Mouse (Mus musculus) heart, embryonic 16.5 days (tissue): ENCODE measurements at regions not wholly inside any gene's neighbourhood (a gene's known extent, or its start where the extent isn't known, plus 50 kb on each side); places are given as distances from the start of the nearest gene placed in this dataset.

ENCODE experiments used
- ATAC-seq: fragments of 200-750 bp; cut with Nextera tagmentation; replicated peaks from 2 replicates; pipeline ENCODE4 v1.8.0; 2017; ENCODE audit warnings: moderate number of reproducible peaks; ENCODE audit not compliant: insufficient read depth, low FRiP score; ENCODE audit errors: extremely low read depth
- H3K27ac ChIP-seq: fragments of 300-500 bp; sonication (generic); 2 replicates; pipeline ENCODE4 v1.5.1; 2014; ENCODE audit warnings: mild to moderate bottlenecking, low read length, control low read depth, moderate library complexity
- H3K27me3 ChIP-seq: fragments of 300-500 bp; sonication (generic); 2 replicates; pipeline ENCODE4 v1.6.1; 2014; ENCODE audit warnings: low read length, mixed read lengths; ENCODE audit not compliant: control insufficient read depth, insufficient read depth
- H3K36me3 ChIP-seq: fragments of 300-500 bp; sonication (generic); 2 replicates; pipeline ENCODE4 v1.6.1; 2014; ENCODE audit not compliant: control insufficient read depth, insufficient read depth
- H3K4me1 ChIP-seq: fragments of 300-500 bp; sonication (generic); 2 replicates; pipeline ENCODE4 v1.6.1; 2014; ENCODE audit warnings: low read length, mixed read lengths; ENCODE audit not compliant: control insufficient read depth, insufficient read depth
- H3K4me2 ChIP-seq: fragments of 300-500 bp; sonication (generic); 2 replicates; pipeline ENCODE4 v1.6.1; 2014; ENCODE audit warnings: low read depth, mild to moderate bottlenecking, control low read depth, low read length
- H3K4me3 ChIP-seq: fragments of 300-500 bp; sonication (generic); 2 replicates; pipeline ENCODE4 v1.5.1; 2014; ENCODE audit warnings: mild to moderate bottlenecking, control low read depth, low read length
- H3K9ac ChIP-seq: fragments of 300-500 bp; sonication (generic); 2 replicates; pipeline ENCODE4 v1.6.1; 2014; ENCODE audit warnings: low read length, control low read depth
- H3K9me3 ChIP-seq: fragments of 300-500 bp; sonication (generic); replicated peaks from 2 replicates; pipeline ENCODE4 v1.6.1; 2016; ENCODE audit warnings: low read length; ENCODE audit not compliant: control insufficient read depth
- WGBS: fragments of 180-500 bp; shearing (Covaris S2); extraction: QIAGEN DNeasy Blood & Tissue Kit; methylation state at CpG from one replicate; pipeline ENCODE4 v1.1.7; 2014; 5-methylcytosine and 5-hydroxymethylcytosine counted together

DNA sequence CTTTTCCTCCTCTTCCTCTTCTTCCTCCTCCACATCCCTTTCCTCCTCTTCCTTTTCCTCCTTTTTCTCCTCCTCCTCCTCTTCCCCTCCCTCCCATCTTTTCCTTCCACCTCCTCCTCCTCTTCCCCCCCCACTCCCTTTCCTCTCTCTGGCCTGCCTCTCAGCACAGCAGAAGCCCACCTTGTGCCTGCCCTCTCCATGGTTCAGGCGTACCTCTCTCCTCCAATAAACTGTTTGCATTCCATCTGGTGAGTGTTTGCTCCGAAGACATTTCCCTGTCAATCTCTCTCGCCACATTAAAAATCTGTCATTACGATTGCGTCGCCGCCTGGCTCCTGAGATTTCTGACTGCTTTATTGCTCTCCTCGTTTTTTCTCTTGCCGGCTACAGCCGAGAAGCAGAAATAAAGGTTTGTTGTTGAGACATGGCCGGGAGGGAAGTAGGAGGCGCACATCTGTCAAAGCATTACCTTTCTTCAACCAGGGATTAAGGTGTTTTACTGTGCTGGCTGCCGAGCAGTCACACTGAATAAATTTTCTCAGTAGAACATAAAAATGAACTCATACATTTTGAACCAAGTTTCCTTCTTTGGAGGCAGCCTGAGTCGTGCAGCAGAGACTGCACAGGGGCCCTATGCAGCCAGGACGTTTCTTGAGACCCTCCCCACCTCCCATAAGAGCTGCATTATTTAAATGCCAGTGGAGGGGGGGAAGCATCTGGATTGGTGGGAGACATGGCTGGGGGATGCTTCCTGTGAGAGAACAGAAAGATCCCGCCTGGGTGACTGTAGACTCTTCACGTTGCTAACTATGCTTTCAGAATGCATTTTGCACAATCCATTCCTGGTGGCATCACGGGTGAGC, 376.3 kb upstream of the 3110018I06Rik start:
- Histone ChIP-seq H3K36me3 (no peaks in the 10 kb centered on the region), H3K4me1 (no peaks in the 10 kb centered on the region), H3K4me3 (no peak overlapping the region), H3K9me3 (0 out of 2 replicates have a peak, but pooled peaks cover 3% of the 10 kb centered on the region), H3K27ac (no peak overlapping the region), H3K4me2 (no peak overlapping the region), H3K27me3 (no peaks in the 10 kb centered on the region), H3K9ac (no peak overlapping the region)
- no peak for ATAC-seq
- 47% methylated on average over 18 of the region's 18 CpGs for WGBS

DNA sequence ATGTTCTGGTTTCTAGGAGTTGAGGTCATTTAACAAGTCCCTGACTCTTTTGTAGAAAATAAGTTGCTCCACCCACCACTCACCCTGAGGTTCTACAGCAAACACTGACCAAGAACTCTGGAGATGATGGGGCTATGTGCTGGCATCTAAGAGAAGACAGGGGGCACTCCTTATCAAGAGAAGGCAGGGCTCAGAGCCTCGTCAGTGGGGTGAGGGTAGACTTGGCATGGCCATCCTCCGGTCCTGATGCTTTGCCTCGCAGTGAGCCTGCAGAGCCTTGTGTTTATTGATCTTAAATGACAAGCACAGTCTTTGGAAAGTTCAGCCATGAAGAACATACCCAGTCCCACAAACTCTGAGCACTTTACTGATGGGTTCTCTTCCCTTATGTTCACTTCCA, 370.1 kb upstream of the 3110018I06Rik start:
- Histone ChIP-seq H3K27ac (no peak overlapping the region; the same call in 1 of the 2 replicates), H3K4me2 (no peak overlapping the region), H3K27me3 (no peaks in the 10 kb centered on the region), H3K36me3 (no peaks in the 10 kb centered on the region), H3K9ac (no peak overlapping the region), H3K4me1 (no peaks in the 10 kb centered on the region), H3K4me3 (no peak overlapping the region), H3K9me3 (0 out of 2 replicates have a peak, but pooled peaks cover 3% of the 10 kb centered on the region)
- no peak for ATAC-seq
- 75% methylated on average over 3 of the region's 3 CpGs for WGBS

DNA sequence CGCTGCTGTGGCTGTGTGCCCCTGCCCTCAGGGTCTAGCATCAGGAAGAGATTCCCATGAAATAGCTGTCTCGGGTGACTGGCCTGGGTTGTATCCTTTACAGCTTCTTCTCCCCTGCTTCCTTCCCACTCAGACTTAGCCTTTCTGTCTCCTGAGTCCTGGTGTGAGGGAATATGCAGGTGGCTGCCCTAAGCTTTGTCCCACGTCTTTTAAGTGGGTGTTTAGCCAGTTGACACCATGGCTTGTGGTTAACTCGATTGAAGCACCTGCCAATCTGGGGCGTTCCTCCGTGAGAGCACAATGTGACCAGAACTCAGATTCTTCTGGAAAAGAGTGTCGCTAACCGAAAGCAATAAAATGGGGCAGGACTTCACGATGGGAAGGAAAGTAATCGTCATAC, 369.4 kb upstream of the 3110018I06Rik start:
- H3K36me3 ChIP-seq: no peaks in the 10 kb centered on the region
- peak; percentile 23; the same call in 1 of the 2 replicates for ATAC-seq
- 68% methylated on average over 10 of the region's 10 CpGs for WGBS
- no peak overlapping the region for H3K4me2 ChIP-seq
- H3K27ac ChIP-seq: no peak overlapping the region; the same call in 1 of the 2 replicates
- 0 out of 2 replicates have a peak, but pooled peaks cover under 1% of the 10 kb centered on the region for H3K9me3 ChIP-seq
- H3K4me1 ChIP-seq: no peaks in the 10 kb centered on the region
- no peak overlapping the region for H3K9ac ChIP-seq
- no peaks in the 10 kb centered on the region for H3K27me3 ChIP-seq
- H3K4me3 ChIP-seq: no peak overlapping the region

DNA sequence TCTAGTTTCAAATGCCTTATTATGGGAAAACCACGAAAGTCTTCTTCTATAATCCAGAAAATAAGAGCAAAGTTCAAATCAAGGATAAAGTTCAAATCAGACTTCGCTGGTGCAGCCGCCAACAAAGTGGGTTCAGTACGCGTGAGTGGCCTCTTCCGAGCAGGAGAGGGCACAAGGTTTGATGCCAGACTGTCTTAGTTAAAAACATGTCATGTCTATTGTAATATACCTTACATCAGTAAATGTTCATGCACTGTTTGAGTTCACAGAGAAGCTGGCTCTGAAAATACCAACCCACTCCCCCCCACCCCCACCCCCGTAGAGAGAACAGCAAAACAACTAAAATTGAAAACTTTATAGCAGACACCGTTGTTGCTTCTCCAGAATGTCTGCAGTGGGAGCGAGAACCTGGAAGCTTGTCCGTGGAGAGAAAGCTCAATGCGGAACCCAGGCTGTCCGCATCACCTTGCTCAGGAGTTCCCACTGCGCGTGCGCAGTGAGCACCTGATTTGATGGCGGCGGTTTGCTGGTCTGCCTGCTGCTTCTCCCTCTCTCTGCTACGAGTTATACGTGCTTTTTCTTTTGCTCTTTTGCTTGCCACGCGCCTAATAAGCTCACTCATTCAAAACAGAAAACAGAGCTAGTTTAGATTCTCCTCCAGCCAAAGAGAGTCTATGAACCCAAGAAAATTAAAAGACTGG, 367.8 kb upstream of the 3110018I06Rik start:
- ATAC-seq: no peak
- H3K27me3 ChIP-seq: no peaks in the 10 kb centered on the region
- H3K36me3 ChIP-seq: no peaks in the 10 kb centered on the region
- 85% methylated on average over 21 of the region's 21 CpGs for WGBS
- no peaks in the 10 kb centered on the region for H3K4me1 ChIP-seq
- no peak overlapping the region for H3K4me3 ChIP-seq
- no peak overlapping the region for H3K4me2 ChIP-seq
- H3K9me3 ChIP-seq: no peaks in the 10 kb centered on the region
- H3K9ac ChIP-seq: no peak overlapping the region
- H3K27ac ChIP-seq: no peak overlapping the region

DNA sequence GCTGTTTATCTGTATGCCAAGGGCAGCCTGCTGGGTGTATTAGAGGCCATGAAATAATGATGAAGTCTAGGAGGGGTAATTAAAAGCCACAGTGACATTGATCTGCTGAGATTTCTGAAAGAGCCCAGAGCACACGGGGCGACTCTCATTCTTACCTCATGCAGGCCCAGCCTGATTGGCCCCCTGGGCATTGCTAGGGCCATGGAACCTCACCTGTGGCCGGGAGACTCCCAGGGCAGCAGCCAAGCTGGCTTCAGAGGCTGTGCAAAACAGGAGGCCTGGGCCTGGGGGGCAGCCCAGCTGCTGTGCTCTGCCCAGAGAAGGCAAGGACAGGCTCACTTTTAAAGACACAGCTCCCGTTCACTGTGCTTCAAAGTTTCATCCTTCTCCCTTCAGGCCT, 366.4 kb upstream of the 3110018I06Rik start:
- no peak overlapping the region for H3K9ac ChIP-seq
- no peak overlapping the region; the same call in 1 of the 2 replicates for H3K27ac ChIP-seq
- H3K4me3 ChIP-seq: no peak overlapping the region
- H3K4me1 ChIP-seq: no peaks in the 10 kb centered on the region
- no peak overlapping the region for H3K4me2 ChIP-seq
- WGBS: 88% methylated on average over 4 of the region's 4 CpGs
- H3K36me3 ChIP-seq: no peaks in the 10 kb centered on the region
- no peaks in the 10 kb centered on the region for H3K27me3 ChIP-seq
- H3K9me3 ChIP-seq: no peaks in the 10 kb centered on the region
- no peak for ATAC-seq

DNA sequence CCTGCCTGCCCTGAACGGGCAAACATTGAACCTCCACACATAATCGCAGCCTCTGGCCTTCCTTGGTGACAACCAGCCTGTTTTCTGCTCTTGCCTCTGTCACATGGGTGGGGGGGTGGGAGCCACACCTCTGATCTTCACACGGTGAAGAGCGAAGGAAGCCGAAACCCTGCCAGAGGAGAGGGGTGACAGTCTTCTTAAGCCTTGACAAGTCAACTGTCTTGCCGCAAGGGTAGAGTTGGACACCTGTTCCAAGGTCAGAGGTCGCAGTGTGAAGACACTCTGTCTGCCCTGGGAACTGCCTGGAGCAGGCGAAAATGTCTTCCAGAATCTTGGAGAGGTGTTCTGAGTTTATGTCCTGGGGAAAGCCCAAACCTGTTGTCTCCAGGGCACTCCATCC, 364.8 kb upstream of the 3110018I06Rik start:
- no peaks in the 10 kb centered on the region for H3K9me3 ChIP-seq
- no peak overlapping the region for H3K4me3 ChIP-seq
- WGBS: 76% methylated on average over 8 of the region's 8 CpGs
- H3K27ac ChIP-seq: peak overlapping the region; percentile 46; the same call in 1 of the 2 replicates
- H3K9ac ChIP-seq: no peak overlapping the region
- no peaks in the 10 kb centered on the region for H3K4me1 ChIP-seq
- no peaks in the 10 kb centered on the region for H3K36me3 ChIP-seq
- no peak overlapping the region for H3K4me2 ChIP-seq
- ATAC-seq: no peak
- no peaks in the 10 kb centered on the region for H3K27me3 ChIP-seq

DNA sequence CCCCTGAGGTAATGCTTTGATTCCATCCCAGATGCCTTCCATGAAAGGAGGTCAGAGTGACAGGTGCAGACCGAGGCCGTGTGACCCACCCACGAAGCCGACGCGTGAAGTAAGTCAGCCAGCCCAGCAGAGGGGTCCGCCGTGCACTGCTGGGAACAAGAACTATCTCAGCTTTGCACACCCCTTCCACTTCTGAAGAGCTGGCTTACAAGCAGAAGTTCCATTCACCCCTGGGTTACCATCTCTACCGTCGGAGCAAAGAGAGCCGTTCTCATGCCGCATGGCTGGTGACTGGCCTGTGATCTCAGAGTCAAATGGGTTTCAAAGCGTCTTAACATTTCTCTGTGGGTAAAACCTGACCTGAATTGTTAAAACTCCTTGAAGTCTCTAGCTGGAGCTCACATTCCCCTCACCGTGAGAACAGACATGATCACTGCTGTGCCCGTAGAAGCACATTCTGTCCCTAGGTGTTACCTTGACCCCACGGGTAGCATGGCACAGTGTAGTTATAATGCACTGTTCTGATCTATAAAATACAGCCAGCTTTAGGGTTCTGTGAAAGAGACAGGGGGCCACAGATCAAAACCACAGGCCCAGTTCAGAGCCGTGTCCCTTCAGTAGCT, 364.1 kb upstream of the 3110018I06Rik start:
- peak overlapping the region; percentile 58 for H3K27ac ChIP-seq
- no peaks in the 10 kb centered on the region for H3K4me1 ChIP-seq
- no peak overlapping the region for H3K4me3 ChIP-seq
- 85% methylated on average over 17 of the region's 17 CpGs for WGBS
- H3K4me2 ChIP-seq: no peak overlapping the region
- H3K9me3 ChIP-seq: no peaks in the 10 kb centered on the region
- H3K36me3 ChIP-seq: no peaks in the 10 kb centered on the region
- peak; percentile 58; the same call in 1 of the 2 replicates for ATAC-seq
- H3K27me3 ChIP-seq: no peaks in the 10 kb centered on the region
- H3K9ac ChIP-seq: no peak overlapping the region

DNA sequence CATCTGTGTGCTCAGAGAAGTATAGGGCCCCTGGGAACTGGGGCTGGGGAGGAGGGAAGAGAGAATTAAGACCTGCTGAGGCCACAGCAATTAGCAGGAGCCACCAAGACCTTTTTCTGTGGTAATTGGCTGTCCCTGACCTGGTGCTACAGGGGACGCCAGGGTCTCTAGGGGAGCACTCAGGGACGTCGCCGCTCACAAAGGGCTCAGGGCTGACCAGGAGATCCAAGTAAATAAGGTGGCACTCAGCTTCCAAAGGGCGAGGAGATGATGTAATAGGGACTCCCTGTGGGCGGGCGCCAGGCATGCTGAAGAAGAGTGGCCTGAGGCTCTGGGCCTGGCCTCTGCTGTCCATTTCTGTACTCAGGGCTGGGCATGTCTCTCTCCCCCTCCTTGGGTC, 363.2 kb upstream of the 3110018I06Rik start:
- ATAC-seq: no peak
- Histone ChIP-seq H3K4me2 (no peak overlapping the region), H3K9ac (no peak overlapping the region), H3K27me3 (no peaks in the 10 kb centered on the region), H3K4me1 (no peaks in the 10 kb centered on the region), H3K36me3 (no peaks in the 10 kb centered on the region), H3K4me3 (no peak overlapping the region), H3K27ac (peak overlapping the region; percentile 58; the same call in 1 of the 2 replicates), H3K9me3 (no peaks in the 10 kb centered on the region)
- WGBS: 76% methylated on average over 7 of the region's 7 CpGs
